Mouse (Mus musculus) layer of hippocampus, adult 18-20 months (tissue): ENCODE measurements around the gene R3hdm4. TPM values are rescaled to one million over a fixed set of nuclear protein-coding genes. Genes with fewer than 3 reads are reported as not detected.

Source experiments
- DNase-seq, 2 experiments: peaks; one replicate each; pipeline ENCODE4 v3.0.0; 2022; ENCODE audit warnings: low spot score in 2 of 2
- total RNA-seq, 2 experiments: library from RNA; stranded (reverse); gene quantifications; 2 replicates each; pipeline ENCODE4 v1.2.3; 2021

R3hdm4 gene
- total RNA-seq, 2 experiments from 2014 or later, result 366 to 401 TPM

DNA sequence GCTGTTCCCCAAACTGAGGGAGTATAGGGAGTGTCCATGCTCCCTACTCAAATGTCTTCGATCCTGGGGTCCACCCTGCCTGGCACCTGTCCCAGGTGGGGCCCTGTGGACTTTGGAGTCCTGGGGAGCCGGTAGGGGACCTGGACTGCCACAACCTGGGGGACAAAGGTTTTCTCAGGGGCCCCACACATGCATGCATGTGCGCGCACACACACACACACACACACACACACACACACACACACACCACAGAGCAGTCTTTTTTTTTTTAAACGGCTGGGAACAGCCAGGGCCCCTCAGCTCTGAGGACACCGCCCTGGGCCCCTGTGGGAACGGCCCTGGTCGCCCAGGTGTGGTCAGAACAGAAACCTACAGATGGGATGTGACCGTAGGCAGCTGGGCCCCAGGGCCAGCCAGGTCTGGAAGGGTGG lies 22.5 kb upstream of the R3hdm4 start:
- no peak for DNase-seq

- no peak for DNase-seq
Measured at GRCm38 (mm10) chr10:79942988-79943387, 22.0 kb upstream of the R3hdm4 start.

DNA sequence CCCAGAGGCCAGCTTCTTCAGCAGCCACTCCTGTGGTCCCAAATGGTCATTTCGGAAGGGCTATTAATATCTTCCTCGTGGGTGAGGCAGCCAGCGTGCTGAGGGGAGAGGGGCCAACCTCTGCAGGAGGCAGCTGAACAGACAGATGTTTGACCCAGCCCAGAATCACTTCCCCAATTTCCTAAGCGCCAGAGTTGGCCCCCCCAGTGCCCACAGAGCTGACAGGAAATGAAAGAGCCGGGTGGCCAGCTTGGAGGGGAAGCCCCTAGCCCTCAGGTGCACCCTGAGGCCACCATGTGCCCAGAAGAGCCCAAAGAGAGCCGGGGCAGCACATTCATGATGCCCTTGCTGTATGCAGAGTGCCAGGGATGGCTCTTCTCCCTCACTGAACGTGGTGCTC lies 19.7 kb upstream of the R3hdm4 start:
- no peak for DNase-seq

DNA sequence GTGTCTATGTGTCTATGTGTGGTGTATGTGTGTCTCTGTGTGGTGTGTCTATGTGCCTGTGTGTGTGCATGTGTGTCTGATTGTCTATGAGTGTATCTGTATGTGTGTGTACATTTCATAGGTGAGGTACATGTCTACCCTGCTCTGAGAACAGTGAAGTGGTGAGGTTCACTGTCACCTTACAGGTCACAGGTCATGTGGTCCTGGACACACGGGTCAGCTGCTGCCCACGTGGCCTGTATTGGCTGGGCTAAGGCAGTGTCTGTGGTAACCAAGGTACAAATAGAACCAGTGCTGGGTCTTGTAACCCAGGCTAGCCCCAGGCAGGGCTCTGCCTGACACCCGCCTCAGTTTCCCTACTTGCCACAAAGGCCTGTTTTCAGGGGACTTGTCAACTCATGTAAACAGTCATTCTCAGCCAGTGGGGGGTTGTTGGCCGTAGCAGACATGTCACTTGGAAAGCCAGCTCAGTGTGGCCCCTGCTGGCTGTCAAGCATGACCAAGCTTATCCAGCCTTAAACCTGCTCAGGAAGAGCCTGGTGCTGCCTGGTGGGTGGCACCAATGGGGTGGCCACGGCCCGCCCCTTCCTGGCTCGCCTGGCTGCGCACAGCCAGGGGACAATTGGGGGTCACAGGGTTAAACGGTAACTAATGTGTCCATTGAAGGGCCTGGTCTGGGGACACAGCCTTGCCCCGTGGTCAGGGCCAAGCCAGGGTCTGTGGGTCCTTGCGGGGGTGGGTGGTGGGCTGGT lies 16.9 kb upstream of the R3hdm4 start:
- DNase-seq, result no peak

GRCm38 (mm10) chr10:79936911-79937441 lies 16.0 kb upstream of the R3hdm4 start:
- no peak for DNase-seq

DNA sequence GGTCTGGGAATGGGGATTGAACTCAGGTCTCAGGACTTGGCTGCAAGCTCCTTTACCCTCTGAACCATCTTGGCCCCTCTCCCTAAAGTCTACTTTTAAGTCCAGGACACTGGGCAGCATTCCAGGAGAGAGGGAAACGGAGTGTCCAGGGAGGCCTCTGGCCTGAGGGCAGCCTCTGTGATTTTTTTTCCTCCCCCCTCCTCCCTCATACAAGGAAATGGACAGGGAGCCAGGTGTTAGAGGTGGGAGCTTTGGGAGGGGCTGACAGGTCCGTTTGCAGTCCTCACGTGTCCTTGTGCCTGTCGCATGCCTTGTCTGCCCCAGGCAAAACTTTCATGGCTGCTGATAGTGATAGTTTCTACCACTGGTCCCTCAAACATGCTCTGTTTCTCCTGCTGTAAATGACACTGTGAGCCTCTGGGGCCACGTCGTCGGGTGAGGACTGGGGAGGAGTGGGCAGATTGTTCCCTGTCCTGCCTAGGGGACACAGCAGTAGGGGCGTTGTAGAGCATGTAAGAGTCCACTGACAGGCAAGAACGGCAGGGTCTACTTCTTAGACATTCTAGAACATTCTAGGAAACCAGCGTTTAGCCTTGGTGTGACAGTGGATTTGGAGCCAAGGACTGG lies 15.4 kb upstream of the R3hdm4 start:
- no peak for DNase-seq

DNA sequence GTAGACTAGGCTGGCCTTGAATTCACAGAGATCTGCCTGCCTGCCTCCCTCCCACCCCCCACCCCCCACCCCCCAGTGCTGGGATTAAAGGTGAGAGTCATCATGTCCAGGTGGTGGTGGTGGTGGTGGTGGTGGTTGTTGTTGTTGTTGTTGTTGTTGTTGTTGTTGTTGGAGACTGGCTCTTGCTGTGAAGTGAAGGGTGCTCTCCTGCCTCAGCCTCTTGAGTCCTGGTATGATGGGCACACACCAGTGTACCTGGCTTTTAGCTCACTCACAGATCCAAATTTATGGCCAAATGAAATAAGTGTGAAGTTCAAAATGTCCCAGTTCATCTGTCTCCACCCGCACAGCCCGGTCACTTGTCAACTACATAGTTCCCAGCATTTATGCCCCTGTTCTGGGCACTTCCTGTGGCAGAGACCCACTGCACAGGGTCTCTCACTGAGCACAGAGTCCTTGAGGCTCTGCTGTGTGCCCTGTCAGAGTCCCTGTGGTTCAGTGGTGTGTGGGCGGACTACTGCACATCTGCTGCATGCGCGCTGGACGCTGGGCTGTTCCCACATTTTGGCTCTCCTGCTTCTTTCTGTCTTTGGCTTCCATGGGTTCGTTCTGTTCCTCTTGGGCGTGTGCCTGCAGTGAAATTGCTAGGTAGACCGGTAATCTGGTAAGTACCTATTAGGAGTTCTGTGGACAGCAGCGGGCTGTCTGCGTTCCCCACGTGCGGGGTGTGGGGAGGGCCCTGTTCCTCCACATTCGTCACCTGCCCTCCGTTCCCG lies 14.0 kb upstream of the R3hdm4 start:
- no peak for DNase-seq

GRCm38 (mm10) chr10:79934272-79934721 lies 13.3 kb upstream of the R3hdm4 start:
- DNase-seq, result peak in 1 of 2 experiments; percentile 65

GRCm38 (mm10) chr10:79933861-79934260 lies 12.9 kb upstream of the R3hdm4 start:
- DNase-seq, result no peak

- no peak for DNase-seq
Measured at GRCm38 (mm10) chr10:79933145-79933679, 12.2 kb upstream of the R3hdm4 start.

GRCm38 (mm10) chr10:79932736-79933135 lies 11.7 kb upstream of the R3hdm4 start:
- no peak for DNase-seq

DNA sequence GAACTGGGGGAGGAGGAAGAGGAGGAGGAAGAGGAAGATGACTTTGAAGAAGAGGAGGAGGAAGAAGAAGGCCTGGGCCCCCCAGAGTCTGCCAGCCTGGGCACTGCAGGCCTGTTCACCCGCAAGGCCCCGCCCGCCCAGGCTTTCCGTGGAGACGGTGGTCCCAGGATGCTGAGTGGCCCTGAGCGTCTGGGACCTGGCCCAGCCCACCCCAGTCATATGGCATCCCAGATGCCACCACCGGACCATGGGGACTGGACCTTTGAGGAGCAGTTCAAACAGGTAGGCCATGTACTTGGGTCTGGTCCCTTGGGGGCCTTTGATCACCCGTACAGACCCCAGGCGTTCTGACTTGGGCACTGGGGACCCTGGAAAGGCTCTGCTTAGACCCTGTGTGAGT lies 10.8 kb upstream of the R3hdm4 start:
- DNase-seq, result no peak

GRCm38 (mm10) chr10:79930826-79931186 lies 9.8 kb upstream of the R3hdm4 start:
- DNase-seq, result no peak

DNA sequence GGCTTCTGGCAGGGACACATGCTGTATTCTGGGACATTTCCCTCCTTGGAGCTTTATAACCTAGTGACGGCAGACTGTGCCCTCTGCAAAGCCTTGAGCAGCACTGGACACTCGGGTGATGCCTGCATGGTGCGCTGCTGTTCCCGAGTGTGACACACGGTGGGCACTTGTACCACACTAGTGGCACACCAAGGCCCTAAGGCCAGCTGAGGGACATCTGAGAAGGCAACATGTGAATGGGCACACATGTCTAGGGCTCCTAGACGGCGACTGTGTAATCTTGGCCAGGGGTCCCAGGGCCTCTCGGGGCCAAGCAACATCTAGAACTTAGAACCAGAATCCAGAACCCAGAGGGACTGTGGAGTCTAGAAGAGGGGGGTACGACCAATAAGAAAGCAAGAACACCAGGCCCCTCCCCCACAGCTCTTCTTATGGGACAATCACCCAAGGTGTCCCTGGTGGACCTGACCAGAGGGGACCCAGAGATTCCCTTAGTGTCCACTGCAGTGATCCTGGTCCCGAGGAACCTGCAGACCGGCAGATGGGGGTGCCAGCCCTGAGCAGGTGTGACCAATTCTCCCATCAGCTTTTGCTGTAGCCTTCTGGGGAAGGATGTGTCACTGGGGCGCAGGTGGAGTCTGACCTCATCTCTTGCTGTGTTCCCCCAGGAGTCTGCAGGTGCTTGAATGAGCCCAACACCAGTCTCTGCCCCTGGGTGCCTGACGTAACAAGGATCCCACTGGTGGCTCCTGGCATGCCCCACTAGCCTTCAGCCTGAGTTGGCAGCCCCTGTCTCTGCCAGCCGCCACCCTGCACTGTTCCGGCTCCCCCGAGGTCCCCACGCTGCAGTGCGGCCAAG lies 9.2 kb upstream of the R3hdm4 start:
- no peak for DNase-seq

GRCm38 (mm10) chr10:79928907-79929701 lies 8.1 kb upstream of the R3hdm4 start:
- no peak for DNase-seq

DNA sequence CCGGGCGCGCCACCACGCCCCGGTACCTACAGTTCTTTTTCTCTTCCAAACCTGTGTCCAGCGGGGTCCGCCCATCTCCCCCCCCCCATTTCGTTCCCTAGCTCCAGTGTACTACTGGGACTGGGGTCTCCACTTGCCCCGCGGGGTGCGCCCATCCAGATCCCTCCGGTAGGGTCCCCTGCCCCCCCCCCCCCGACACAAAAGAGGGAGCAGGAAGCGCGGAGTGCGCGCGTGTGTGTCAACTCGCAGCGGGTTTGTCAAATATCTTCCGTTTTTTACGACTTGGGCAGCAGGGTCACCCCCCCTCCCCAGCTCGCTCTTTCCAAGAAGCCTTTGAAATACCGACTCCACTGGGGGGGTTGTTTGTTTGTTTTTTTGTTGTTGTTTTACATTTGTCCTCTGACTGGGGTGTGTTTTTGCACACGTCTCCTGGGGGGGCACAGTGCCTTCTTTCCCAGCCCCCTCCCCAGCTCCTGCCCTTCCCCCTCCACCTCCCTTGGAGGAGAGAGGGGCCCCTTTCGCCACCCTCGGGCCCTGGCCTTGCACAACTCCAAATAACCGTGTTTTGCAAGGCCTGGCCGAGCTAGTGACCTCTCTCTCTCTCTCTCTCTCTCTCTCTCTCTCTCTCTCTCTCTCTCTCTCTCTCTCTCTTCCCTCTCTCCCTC lies 7.2 kb upstream of the R3hdm4 start:
- no peak for DNase-seq

DNA sequence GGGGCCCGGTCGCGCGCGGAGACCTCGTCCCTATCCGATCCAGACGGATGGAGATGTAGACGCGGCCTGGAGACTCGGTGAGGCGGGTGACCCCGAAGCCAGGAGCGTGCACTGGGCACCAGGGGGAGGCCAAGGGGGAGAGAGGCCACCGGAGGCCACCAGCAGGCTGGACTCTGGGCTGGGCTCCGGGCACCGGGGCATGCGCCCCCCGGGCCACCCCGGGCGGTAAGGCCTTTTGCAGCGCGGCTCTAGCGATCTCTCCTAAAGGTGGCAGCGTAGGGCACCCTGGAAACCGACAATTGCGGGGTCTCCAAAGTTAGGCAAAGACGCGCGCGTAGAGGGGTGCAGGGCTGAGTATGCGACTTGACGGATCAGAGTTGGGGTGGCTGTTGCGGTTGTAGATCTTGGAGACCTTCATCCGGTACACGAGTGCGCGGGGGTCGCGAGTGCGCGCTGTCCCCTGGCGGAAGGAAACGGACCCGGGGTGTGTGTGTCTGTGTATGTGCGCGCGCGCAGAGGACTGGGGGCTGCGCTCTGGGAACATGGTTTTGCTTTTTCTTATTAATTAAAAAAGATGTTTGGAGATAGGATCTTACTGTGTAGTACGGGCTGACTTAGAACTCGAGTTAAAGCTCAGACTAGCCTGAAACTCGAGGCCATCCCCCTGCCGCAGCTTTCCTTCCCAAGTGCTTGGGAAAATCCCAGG lies 6.5 kb upstream of the R3hdm4 start:
- DNase-seq, result peak in 1 of 2 experiments; percentile 57

DNA sequence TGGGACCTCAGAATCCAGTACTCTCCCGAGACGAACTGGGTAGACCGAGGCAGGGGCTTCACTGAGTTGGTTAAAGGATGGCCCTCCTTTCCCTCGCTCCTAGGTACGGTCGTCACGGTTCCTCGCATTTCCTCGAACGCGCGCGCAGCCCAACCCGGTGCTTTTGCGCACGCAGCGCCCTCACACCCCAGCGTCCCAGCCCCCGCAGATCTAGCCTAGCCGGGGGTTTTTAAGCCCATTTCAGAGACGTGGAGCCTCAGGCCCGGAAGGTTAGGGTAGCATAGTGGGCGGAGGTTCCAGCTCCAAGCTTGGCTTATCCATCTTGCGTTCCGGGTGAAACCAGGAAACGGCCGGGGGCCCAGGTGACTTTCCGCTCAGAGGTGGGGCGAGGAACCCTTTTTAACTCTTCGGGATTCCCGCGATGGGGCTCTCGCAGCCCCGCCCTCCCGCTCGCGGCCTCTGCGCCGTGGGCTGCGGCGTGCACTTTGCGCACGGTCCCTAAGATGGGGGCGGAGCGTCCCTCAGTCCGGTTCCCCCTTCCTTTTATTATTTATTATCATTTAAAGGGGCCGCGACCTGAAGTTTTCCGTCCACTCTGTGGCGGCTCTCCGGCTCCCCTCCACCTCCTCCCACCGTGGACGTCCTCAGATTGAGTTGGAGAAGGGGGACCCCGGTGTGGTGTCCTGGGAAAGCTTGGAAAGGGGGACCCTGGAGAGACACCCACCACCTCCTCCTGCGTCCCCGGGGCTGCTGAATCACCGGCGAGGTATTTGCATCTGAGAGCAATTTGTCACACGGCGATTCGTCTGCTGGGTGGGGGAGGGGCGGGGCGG lies 5.7 kb upstream of the R3hdm4 start, which contains the start of gene Arid3a:
Gene Arid3a, plus strand, starts transcription at position 553 of the 833 bp plus-strand sequence.
- peak; percentile 86 to 89 for DNase-seq
